Mouse (Mus musculus): ENCODE measurements around the gene Hist1h3g.

Gene Hist1h3g

GRCm38 (mm10) chr13:23535137-23536075, at the start of gene Hist1h3g:
Gene Hist1h3g, plus strand, starts transcription at chr13:23535422.
- DNase-seq: peak; percentile 87 to 90

- peak; percentile 44 to 51 for DNase-seq
Measured at GRCm38 (mm10) chr13:23488400-23489322, 46.6 kb upstream of the Hist1h3g start, which contains the start of gene Btn2a2. Gene Btn2a2, minus strand, starts transcription at chr13:23488857.

- DNase-seq: no peak
Measured at GRCm38 (mm10) chr13:23490863-23491262, 44.4 kb upstream of the Hist1h3g start.

GRCm38 (mm10) chr13:23491263-23491662, 44.0 kb upstream of the Hist1h3g start:
- no peak for DNase-seq

- DNase-seq: no peak
Measured at GRCm38 (mm10) chr13:23491990-23492389, 43.2 kb upstream of the Hist1h3g start.

- DNase-seq: no peak
Measured at GRCm38 (mm10) chr13:23495526-23495925, 39.7 kb upstream of the Hist1h3g start.

- no peak for DNase-seq
Measured at GRCm38 (mm10) chr13:23497656-23498321, 37.4 kb upstream of the Hist1h3g start.

GRCm38 (mm10) chr13:23498653-23499052, 36.6 kb upstream of the Hist1h3g start:
- DNase-seq: no peak

GRCm38 (mm10) chr13:23499943-23500342, 35.3 kb upstream of the Hist1h3g start:
- DNase-seq: no peak

GRCm38 (mm10) chr13:23500424-23501200, 34.6 kb upstream of the Hist1h3g start:
- peak; percentile 79 to 83 for DNase-seq

GRCm38 (mm10) chr13:23501511-23501910, 33.7 kb upstream of the Hist1h3g start:
- no peak for DNase-seq

- DNase-seq: no peak
Measured at GRCm38 (mm10) chr13:23502031-23502567, 33.1 kb upstream of the Hist1h3g start.

- no peak for DNase-seq
Measured at GRCm38 (mm10) chr13:23502916-23503315, 32.3 kb upstream of the Hist1h3g start.

- DNase-seq: peak; percentile 59 to 71
Measured at GRCm38 (mm10) chr13:23503797-23504196, 31.4 kb upstream of the Hist1h3g start.

GRCm38 (mm10) chr13:23505662-23506345, 29.4 kb upstream of the Hist1h3g start:
- DNase-seq: no peak

- DNase-seq: peak; percentile 41 to 57
Measured at GRCm38 (mm10) chr13:23506351-23506750, 28.9 kb upstream of the Hist1h3g start.

- no peak for DNase-seq
Measured at GRCm38 (mm10) chr13:23506819-23507515, 28.3 kb upstream of the Hist1h3g start.

- no peak for DNase-seq
Measured at GRCm38 (mm10) chr13:23510127-23510526, 25.1 kb upstream of the Hist1h3g start.

GRCm38 (mm10) chr13:23513517-23513916, 21.7 kb upstream of the Hist1h3g start:
- DNase-seq: no peak

- DNase-seq: no peak
Measured at GRCm38 (mm10) chr13:23515281-23515680, 19.9 kb upstream of the Hist1h3g start.
